Mouse (Mus musculus): ENCODE results near the gene Dop1b. TPM values are rescaled to one million over a fixed set of nuclear protein-coding genes. Genes with fewer than 3 reads are reported as not detected.

Dop1b gene
- polyA plus RNA-seq, 2 experiments = 13.0 to 18.9 TPM

DNA sequence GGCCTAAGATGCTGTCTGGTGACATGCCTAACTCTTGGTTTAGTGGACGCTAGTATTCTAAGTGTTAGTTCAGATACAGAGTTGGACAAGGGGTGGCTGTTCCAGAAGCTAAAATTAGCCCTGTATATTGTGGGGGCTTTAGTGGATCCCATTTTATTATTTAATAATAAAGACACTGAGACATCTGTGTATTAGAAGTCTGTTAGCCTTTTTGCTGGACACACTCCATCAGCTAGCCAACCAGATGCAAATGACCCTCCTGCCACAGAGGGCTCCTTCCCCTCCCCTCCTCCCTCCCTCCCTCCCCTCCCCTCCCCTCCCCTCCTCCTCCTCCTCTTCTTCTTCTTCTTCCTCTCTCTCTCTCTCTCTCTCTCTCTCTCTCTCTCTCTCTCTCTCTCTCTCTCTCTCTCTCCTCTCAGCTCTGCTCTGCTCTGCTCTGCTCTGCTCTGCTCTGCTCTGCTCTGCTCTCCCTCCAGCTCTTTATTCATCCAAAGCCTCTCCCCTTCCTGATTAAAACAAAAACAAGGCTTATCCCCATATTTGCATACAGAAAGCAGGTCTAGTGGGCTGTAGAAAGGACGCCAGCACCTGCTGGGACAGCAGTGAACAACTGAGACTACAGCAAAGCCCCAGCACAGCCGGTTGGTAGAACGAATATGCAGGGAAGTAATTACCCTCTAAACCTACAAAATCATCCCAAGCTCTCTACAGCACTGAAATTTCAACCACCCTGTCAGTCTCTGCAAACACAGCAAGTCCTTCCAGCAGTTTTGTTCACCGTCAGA lies 78.5 kb downstream of the Dop1b start:
- Histone ChIP-seq H3K9ac (ENCODE audit: low read depth, low read length, severe bottlenecking) (no peak overlapping the region), H3K27ac (replicated peaks; ENCODE audit: low read depth, low read length) (no peak overlapping the region), H3K27me3 (ENCODE audit: control insufficient read depth, insufficient read depth, low read length) (no peaks in the 10 kb centered on the region), H3K4me3 (replicated peaks; ENCODE audit: low read length) (no peak overlapping the region), H3K4me2 (replicated peaks; ENCODE audit: low read depth, low read length, severe bottlenecking) (no peak overlapping the region), H3K36me3 (ENCODE audit: control insufficient read depth, insufficient read depth, low read length) (no peaks in the 10 kb centered on the region), H3K4me1 (ENCODE audit: control insufficient read depth, insufficient read depth, low read length) (peaks cover 3% of the 10 kb centered on the region; the same call in 1 of the 2 replicates), H3K9me3 (ENCODE audit: control insufficient read depth, low read length) (no peaks in the 10 kb centered on the region)
- DNase-seq (ENCODE audit: low spot score) = no peak
- TF ChIP-seq POLR2A (IDR thresholded peaks at IDR 0.05; ENCODE audit: borderline replicate concordance, extremely low read depth, insufficient read depth, insufficient read length) = no peak
- ATAC-seq (ENCODE audit: low FRiP score, low read depth) = no peak
- 44% methylated on average over 5 of the region's 5 CpGs for WGBS

DNA sequence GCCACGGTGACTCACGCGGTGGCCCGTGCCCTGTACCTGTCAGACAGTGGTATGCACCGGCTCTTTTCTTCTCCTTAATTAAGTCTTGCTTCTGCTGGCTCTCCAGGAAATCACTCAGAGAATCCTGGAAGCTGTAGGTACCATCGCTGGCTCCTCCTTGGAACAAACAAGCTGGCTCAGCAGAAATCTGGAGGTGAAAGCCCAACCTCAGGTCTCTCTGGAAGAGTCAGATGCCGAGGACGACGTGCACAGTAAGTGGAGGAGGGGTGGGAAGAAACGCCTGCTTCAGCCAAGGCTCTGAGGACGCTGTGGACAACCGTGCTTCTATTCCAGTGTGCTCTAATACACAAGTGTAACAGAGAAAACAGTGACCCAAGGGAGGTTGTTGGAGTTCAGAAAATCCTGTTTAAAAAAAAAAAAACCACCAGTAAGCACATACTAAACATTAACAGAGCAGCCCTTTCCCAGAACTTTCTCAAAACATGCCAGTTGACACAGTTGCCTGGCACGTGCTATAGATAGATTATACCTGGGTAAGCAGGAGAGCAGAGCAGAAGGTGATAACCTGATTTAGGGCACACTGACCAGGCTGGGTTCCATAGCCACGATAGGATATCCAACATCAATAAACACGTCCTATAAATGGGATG lies 81.4 kb downstream of the Dop1b start:
- H3K36me3 ChIP-seq (ENCODE audit: control insufficient read depth, insufficient read depth, low read length) = no peaks in the 10 kb centered on the region
- no peak overlapping the region for H3K27ac ChIP-seq (replicated peaks; ENCODE audit: low read depth, low read length)
- DNase-seq (ENCODE audit: low spot score) (no peak), ATAC-seq (ENCODE audit: low FRiP score, low read depth) (no peak)
- WGBS = 66% methylated on average over 15 of the region's 15 CpGs
- no peaks in the 10 kb centered on the region for H3K27me3 ChIP-seq (ENCODE audit: control insufficient read depth, insufficient read depth, low read length)
- no peak overlapping the region for H3K4me2 ChIP-seq (replicated peaks; ENCODE audit: low read depth, low read length, severe bottlenecking)
- no peak overlapping the region for H3K9ac ChIP-seq (ENCODE audit: low read depth, low read length, severe bottlenecking)
- no peak overlapping the region for H3K4me3 ChIP-seq (replicated peaks; ENCODE audit: low read length)
- no peaks in the 10 kb centered on the region for H3K9me3 ChIP-seq (ENCODE audit: control insufficient read depth, low read length)
- TF ChIP-seq POLR2A (IDR thresholded peaks at IDR 0.05; ENCODE audit: borderline replicate concordance, extremely low read depth, insufficient read depth, insufficient read length) = no peak
- H3K4me1 ChIP-seq (ENCODE audit: control insufficient read depth, insufficient read depth, low read length) = peaks cover 8% of the 10 kb centered on the region; the same call in 1 of the 2 replicates

DNA sequence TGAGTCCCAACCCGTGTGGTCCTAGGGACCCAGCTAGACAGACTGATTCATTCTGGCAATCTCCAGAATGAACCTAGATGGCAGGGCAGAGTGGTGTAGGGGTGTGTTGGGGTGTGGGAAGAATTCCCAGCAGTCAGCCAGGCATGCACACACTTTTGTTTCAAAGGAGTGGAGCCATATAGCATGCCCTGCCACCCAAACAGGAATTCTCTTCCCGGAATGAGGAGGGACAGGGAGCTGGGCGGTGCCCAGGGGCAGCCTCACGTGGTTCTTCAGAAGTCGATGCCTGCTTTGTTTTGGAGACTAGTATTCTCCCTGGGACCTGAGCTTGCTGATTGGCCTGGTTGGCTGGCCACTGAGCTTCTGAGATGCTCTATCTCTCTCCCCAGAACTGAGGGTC lies 83.1 kb downstream of the Dop1b start:
- Histone ChIP-seq H3K27me3 (ENCODE audit: control insufficient read depth, insufficient read depth, low read length) (no peaks in the 10 kb centered on the region), H3K4me1 (ENCODE audit: control insufficient read depth, insufficient read depth, low read length) (0 out of 2 replicates have a peak, but pooled peaks cover 6% of the 10 kb centered on the region), H3K27ac (replicated peaks; ENCODE audit: low read depth, low read length) (no peak overlapping the region), H3K4me3 (replicated peaks; ENCODE audit: low read length) (no peak overlapping the region), H3K9me3 (ENCODE audit: control insufficient read depth, low read length) (no peaks in the 10 kb centered on the region), H3K9ac (ENCODE audit: low read depth, low read length, severe bottlenecking) (no peak overlapping the region), H3K4me2 (replicated peaks; ENCODE audit: low read depth, low read length, severe bottlenecking) (no peak overlapping the region), H3K36me3 (ENCODE audit: control insufficient read depth, insufficient read depth, low read length) (no peaks in the 10 kb centered on the region)
- 88% methylated on average over 5 of the region's 5 CpGs for WGBS
- no peak for DNase-seq (ENCODE audit: low spot score)
- no peak for ATAC-seq (ENCODE audit: low FRiP score, low read depth)
- TF ChIP-seq POLR2A (IDR thresholded peaks at IDR 0.05; ENCODE audit: borderline replicate concordance, extremely low read depth, insufficient read depth, insufficient read length) = no peak

DNA sequence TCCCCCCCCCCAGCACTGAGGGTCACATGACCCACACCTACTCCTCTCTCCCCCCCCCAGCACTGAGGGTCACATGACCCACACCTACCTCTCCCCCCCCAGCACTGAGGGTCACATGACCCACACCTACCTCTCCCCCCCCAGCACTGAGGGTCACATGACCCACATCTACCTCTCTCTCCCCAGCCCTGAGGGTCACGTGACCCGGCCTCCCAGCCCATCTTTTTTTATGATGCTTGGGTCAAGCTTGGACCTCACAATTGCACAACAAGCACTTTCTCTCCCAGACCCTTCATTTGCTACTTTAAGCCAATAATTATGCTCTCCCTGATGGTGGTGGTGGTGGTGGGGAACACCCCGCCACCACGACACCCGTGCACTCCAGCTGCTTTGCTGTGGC lies 83.7 kb downstream of the Dop1b start:
- H3K27me3 ChIP-seq (ENCODE audit: control insufficient read depth, insufficient read depth, low read length) = no peaks in the 10 kb centered on the region
- no peak for ATAC-seq (ENCODE audit: low FRiP score, low read depth)
- DNase-seq (ENCODE audit: low spot score) = no peak
- WGBS = 93% methylated on average over 5 of the region's 5 CpGs
- no peak overlapping the region for H3K9ac ChIP-seq (ENCODE audit: low read depth, low read length, severe bottlenecking)
- no peaks in the 10 kb centered on the region for H3K36me3 ChIP-seq (ENCODE audit: control insufficient read depth, insufficient read depth, low read length)
- H3K9me3 ChIP-seq (ENCODE audit: control insufficient read depth, low read length) = no peaks in the 10 kb centered on the region
- no peak for TF ChIP-seq POLR2A (IDR thresholded peaks at IDR 0.05; ENCODE audit: borderline replicate concordance, extremely low read depth, insufficient read depth, insufficient read length)
- H3K27ac ChIP-seq (replicated peaks; ENCODE audit: low read depth, low read length) = no peak overlapping the region
- H3K4me1 ChIP-seq (ENCODE audit: control insufficient read depth, insufficient read depth, low read length) = 0 out of 2 replicates have a peak, but pooled peaks cover 6% of the 10 kb centered on the region
- no peak overlapping the region for H3K4me3 ChIP-seq (replicated peaks; ENCODE audit: low read length)
- H3K4me2 ChIP-seq (replicated peaks; ENCODE audit: low read depth, low read length, severe bottlenecking) = no peak overlapping the region

DNA sequence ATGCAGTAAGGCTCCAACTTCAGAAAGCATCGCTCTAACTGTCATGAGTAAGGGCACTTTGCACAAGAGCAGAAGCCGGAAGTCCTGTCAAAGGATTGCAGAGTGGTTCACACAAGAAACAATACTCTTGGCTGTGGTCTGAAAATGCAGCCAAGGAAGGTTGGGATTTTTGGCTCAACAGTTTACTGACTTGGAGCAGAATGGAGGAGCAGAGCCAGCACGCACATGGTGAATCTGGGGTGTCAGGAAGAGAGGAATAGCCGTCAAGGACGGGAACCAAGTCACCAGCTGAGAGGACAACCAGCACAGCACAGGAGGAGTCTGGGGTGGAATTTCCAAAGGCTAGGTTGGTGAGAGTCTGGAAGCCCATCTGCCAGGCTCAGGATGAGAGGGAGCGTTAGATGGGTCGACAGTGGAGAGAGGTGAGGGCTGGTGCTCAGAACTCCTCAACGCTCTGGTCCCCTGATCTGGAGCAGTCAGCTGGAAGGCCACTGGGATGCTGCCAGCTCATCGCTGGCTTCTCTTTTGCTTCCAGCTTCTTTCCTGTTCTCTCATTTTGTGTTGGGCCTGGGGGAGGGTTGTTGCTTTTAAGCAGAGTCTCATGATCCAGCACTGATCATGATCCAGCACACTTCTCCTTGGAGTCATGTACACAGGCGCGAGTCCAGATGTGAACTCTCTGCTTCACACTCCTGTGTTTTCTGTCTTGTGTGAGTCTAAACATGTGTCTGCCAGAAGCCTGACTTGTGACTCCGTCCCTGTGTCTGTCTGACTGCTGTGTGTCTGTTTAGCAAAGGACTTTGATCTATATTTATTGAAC lies 85.5 kb downstream of the Dop1b start:
- no peak overlapping the region for H3K27ac ChIP-seq (replicated peaks; ENCODE audit: low read depth, low read length)
- 68% methylated on average over 12 of the region's 12 CpGs for WGBS
- no peak overlapping the region for H3K4me2 ChIP-seq (replicated peaks; ENCODE audit: low read depth, low read length, severe bottlenecking)
- 0 out of 2 replicates have a peak, but pooled peaks cover 6% of the 10 kb centered on the region for H3K4me1 ChIP-seq (ENCODE audit: control insufficient read depth, insufficient read depth, low read length)
- H3K36me3 ChIP-seq (ENCODE audit: control insufficient read depth, insufficient read depth, low read length) = no peaks in the 10 kb centered on the region
- H3K9ac ChIP-seq (ENCODE audit: low read depth, low read length, severe bottlenecking) = no peak overlapping the region
- H3K9me3 ChIP-seq (ENCODE audit: control insufficient read depth, low read length) = no peaks in the 10 kb centered on the region
- H3K4me3 ChIP-seq (replicated peaks; ENCODE audit: low read length) = no peak overlapping the region
- H3K27me3 ChIP-seq (ENCODE audit: control insufficient read depth, insufficient read depth, low read length) = no peaks in the 10 kb centered on the region
- peak; percentile 54 for DNase-seq (ENCODE audit: low spot score)
- ATAC-seq (ENCODE audit: low FRiP score, low read depth) = no peak
- no peak for TF ChIP-seq POLR2A (IDR thresholded peaks at IDR 0.05; ENCODE audit: borderline replicate concordance, extremely low read depth, insufficient read depth, insufficient read length)
